Mouse (Mus musculus) R1 (cell line): ENCODE data around the gene Pgk1.
"Not testable (repeated sequence)": the region's sequence is repeated elsewhere in the genome, so short reads cannot be mapped to it uniquely, and the experiment has no call there.

Source experiments
- DNase-seq: peaks from one replicate; pipeline ENCODE4 v3.0.0-alpha.2; 2018; ENCODE audit warnings: low read depth, low spot score

The Pgk1 gene

DNA sequence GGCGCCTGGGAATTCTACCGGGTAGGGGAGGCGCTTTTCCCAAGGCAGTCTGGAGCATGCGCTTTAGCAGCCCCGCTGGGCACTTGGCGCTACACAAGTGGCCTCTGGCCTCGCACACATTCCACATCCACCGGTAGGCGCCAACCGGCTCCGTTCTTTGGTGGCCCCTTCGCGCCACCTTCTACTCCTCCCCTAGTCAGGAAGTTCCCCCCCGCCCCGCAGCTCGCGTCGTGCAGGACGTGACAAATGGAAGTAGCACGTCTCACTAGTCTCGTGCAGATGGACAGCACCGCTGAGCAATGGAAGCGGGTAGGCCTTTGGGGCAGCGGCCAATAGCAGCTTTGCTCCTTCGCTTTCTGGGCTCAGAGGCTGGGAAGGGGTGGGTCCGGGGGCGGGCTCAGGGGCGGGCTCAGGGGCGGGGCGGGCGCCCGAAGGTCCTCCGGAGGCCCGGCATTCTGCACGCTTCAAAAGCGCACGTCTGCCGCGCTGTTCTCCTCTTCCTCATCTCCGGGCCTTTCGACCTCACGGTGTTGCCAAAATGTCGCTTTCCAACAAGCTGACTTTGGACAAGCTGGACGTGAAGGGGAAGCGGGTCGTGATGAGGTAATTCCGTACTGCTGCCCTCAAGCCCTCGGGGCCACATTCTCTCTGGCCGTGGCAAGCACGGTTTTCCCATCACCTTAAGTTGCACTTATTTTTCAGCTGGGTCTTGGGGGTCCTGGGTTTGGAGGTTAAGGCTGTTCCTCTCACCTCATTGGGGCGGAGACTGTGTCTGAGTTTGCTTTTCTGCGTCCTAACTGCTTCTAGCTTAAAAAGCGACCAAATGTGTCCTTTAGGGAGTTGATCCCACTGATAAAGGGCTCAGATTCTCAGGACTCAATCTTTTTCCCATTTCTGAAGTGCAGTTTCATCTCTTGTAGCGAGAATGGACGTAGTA is at the start of gene Pgk1:
Gene Pgk1, plus strand, starts transcription at position 388 of the 937 bp plus-strand sequence.
- peak; percentile 98 for DNase-seq

- DNase-seq: no peak
These were observed 47.4 kb upstream of the Pgk1 start for GRCm38 (mm10) chrX:106139309-106140070.

DNA sequence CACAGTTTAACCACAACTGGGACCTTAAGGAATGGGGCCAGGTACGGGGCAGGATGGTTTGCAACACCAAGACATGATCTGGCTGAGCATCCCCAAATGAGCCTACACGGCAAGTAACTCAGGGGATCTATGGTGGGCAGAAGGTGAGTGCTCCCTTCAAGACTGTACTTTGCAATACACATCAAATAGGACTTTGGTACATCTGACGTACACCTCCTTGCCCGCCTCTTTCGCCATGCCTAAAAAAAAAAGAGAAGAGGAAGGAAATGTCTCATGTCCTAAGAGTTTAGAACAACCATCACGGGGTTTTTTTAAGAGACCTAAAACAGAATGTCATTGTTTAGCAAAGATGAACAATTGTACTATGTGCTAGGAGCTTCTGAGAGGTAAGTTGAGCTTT is 44.0 kb upstream of the Pgk1 start, which contains the start of gene Tlr13:
Gene Tlr13, plus strand, starts transcription at position 269 of the 400 bp plus-strand sequence.
- DNase-seq: no peak

DNA sequence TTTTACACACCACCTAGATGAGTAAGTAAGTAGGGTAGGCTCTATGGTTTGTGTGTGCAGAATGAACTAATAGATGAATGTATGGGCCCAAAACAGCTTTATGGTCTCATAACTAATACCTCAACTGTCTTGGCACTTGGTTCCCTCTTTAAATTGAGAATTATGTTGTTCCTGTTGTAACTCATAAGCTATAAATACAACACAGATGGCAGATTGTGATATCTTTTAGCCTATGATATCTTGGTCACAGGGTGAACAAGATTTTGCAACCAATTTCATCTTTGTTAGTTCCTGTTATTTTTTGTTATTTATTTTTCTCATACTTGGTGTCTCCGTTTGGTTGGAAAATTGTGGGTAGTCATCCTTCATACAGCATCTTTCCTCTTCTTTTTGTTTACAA is 38.7 kb upstream of the Pgk1 start:
- DNase-seq: no peak

DNA sequence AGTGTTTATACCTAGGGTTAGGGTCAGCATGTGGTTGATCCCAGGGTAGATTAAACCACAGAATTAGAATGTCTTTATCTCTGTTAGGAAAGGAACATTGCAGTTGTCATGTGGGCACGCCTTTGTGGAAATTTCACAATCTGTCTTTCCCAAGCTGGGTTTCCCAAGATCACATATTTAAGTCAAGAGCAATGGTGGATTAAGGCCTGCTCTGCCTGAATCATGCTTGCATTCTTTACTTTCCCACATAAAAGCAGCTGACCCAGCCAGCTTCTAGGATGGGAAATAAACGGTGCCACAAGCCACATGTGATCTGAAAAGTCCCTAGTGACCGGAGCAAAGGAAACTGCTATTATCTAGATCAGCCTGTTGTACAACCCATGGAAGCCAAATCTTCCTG is 37.4 kb upstream of the Pgk1 start:
- no peak for DNase-seq

DNA sequence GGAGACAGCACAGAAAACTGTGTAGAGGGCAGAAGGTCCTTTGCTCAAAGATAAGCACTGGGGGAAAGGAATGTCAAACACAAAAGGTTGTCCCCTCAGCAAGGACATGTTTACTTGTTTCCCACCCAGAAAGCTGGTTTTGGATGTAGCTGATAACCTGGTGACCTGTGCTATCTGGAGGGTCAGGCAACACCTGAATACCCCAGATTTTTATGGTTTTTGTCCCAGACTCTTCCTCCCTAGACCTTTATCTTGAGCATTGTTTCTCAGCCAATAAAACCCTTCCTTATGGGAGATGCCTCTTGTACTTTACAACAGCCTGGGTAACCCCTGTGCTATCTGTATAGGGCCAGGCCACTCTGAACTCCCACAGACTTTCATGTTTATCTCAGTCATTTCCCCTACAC is 32.7 kb upstream of the Pgk1 start:
- DNase-seq: no peak

DNA sequence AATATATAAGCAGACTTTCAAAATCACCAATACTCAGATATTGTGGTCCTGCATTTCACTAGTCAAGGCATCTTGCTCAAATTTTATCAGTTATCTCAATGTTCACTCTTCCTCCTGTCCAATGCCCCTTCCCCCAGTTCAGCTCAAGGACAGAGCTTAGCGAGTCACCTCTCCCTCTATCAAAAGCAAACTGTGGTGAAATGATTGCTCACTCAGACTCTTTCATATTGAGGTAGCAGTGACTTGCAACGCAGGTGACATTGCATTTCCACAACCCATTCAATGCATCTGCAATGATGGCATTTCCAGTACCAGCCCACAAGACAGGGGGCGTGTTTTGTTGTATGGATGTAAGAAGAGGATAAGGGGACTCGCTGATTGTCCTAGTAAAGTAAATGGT is 31.0 kb upstream of the Pgk1 start:
- DNase-seq: no peak

- DNase-seq: no peak
These were observed 22.9 kb upstream of the Pgk1 start for GRCm38 (mm10) chrX:106163995-106164394.

DNA sequence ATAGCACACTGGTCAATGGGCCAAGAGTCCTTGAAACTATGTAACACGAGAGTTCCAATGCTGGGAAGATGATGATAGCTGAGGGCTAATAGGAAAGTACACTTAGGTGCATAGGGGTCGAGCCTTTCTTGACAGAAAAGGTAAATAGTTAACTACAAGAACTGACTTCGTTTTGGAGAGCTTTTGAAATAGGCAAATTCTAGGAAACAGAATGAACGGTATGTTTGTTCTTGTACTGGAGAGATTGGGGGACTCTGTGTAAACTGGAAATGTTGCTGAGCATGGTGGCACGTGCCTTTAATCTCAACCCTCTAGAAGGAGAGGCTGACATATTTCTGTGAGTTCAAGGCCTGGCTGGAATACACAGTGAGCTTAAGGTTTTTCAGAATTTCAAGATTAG is 22.3 kb upstream of the Pgk1 start:
- DNase-seq: no peak

- DNase-seq: peak; percentile 9
These were observed 21.8 kb upstream of the Pgk1 start for GRCm38 (mm10) chrX:106165089-106165488.

- DNase-seq: peak; percentile 85
These were observed 15.6 kb upstream of the Pgk1 start for GRCm38 (mm10) chrX:106171106-106171852.

GRCm38 (mm10) chrX:106171853-106172154 is 15.1 kb upstream of the Pgk1 start:
- DNase-seq: peak; percentile 21

DNA sequence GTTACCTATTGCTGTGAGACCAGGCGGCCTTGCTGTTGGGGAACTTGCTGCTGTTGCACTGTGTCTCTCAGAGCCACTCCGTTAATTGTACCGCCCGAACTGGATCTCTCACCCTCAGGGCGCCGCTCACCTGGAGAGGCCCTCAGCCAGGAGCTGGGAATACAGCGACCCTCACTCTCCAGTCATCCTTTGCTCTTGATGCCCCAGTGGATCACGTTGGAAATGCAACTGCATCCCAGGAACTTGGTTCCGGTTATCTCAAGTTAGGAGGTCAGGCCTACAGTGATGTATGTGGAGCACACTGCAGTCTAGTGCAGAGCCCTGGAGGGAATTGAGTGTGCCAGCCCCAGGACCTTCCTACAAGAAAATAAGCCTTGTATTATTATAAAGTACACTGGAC is 10.6 kb upstream of the Pgk1 start:
- DNase-seq: peak; percentile 65

DNA sequence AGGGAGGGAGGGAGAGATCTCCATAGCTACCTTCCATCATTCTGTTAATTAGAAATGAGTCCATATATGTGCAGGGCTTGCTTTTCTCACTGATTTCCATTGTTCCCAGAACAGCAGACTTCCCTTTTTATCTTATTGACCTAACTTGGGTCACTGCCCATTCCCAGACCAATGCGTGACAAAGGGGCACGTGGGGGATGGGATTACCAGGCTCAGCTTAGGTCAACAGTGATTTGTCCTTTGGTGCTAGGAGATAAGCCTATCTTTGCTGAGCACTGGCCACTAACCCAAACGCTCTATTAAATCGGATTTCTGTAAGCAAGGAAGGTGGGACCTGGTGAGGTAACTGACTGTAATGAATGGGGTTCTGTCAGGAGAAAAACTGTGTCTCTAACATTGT is 2.6 kb upstream of the Pgk1 start:
- no peak for DNase-seq

DNA sequence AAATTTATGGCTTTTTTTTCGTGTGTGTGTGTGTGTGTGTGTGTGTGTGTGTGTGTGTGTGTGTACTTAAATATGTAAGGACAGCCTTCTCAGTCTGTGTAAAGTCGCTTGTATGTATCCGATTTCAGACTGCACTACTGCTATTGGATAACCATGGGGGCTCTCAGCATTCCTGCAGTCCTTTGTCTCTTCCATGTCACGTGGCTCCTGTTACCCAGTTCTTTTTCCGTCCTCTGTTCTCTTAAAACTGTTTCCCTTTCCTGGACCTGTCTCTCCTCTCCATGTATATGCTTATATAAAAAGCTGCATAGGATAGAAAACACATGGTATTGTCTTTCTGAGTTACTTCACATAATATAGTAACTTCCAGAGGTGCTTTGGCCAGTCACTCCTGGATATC is 1.2 kb upstream of the Pgk1 start:
- peak; percentile 70 for DNase-seq

DNA sequence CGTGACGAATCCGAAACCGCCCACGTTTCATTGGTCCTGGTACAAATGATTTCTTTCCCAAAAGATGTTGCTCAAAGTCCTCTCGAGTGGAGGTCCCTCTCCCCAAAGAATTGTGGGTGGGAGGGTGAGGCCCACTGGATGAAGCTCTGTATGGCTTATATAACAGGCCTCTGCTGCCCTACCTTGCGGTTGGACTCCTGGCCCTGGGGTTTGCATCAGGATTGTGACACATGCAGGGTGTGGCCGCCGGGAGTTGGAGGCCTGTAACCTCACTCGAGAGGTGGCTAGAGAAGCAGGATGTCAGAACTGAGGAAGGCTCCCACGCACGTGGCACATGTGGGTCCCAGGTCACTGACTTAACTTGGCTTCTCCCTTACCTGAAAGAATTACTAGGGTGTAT is 837 bp downstream of the Pgk1 start:
- peak; percentile 31 for DNase-seq

DNA sequence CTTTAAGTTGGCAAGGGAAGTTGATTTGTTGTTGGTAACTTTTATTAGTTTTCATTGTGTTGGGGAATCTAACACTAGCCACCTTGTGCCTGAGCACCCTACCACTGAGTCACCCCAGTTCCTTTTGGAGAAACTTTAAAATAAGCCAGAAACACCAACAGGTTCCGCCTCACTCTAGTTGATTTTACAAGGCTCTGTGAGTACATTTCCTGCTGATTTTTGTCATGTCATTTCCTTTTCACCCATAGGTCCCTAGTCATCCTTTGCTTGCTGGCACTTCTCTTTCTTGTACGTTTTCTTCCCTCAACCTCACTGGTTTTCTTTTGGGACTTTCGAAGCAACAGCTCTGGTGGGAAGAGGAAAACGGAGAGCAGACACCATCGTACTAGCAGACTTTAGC is 2.5 kb downstream of the Pgk1 start:
- no peak for DNase-seq

DNA sequence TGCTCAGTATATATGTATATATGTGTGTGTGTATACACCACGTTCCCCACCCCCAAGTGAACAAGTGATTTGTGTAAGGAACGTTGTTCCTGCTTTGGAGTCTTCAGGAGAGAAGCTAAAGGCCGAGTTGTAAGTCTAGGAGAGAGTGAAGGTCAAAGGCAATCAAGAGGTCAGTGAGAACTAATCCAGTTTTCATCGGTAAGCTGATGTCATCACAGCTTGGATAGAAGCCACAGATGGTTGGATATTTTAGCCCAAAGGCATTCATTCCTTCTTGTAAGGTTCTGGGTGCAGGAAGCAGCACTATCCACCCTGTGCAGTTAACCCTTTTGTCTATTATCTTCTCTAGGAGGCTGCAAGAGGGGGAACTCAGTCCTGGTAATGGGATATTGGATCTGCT is 3.2 kb downstream of the Pgk1 start:
- DNase-seq: no peak

DNA sequence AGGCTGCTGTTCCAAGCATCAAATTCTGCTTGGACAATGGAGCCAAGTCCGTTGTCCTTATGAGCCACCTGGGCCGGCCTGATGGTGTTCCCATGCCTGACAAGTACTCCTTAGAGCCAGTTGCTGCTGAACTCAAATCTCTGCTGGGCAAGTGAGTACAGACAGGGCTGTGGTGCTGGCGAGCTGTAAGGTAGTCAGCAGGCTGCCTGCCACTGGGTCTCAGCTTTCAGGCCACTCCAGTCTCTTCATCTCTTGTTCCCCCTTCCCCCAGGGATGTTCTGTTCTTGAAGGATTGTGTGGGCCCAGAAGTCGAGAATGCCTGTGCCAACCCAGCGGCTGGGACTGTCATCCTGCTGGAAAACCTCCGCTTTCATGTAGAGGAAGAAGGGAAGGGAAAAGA is 7.5 kb downstream of the Pgk1 start:
- not testable (repeated sequence) for DNase-seq

GRCm38 (mm10) chrX:106197308-106197707 is 10.4 kb downstream of the Pgk1 start:
- DNase-seq: peak; percentile 50

GRCm38 (mm10) chrX:106198904-106199303 is 12.0 kb downstream of the Pgk1 start:
- peak; percentile 35 for DNase-seq

- no peak for DNase-seq
These were observed 22.2 kb downstream of the Pgk1 start for GRCm38 (mm10) chrX:106209100-106209499.
